Mouse (Mus musculus) midbrain, postnatal 0 days (tissue): Measurements from ENCODE around the gene Gm8267. TPM values are rescaled to one million over a fixed set of nuclear protein-coding genes. Genes with fewer than 3 reads are reported as not detected.
A peak's percentile ranks its signal among the peaks of the same experiment; 100 is the strongest.
"Not testable (repeated sequence)": the region's sequence is repeated elsewhere in the genome, so short reads cannot be mapped to it uniquely, and the experiment has no call there.

Source experiments
- ATAC-seq: fragments of 200-750 bp; cut with Nextera tagmentation; 2 replicates; pipeline ENCODE4 v1.8.0; 2017; ENCODE audit warnings: moderate number of reproducible peaks, mild to moderate bottlenecking, moderate TSS enrichment, moderate library complexity; ENCODE audit not compliant: low FRiP score
- DNase-seq: peaks from one replicate; pipeline ENCODE4 v3.0.0-alpha.2; 2015; ENCODE audit warnings: low spot score
- H3K27ac ChIP-seq: fragments of 300-500 bp; sonication (generic); 2 replicates; pipeline ENCODE4 v1.5.1; 2014; ENCODE audit warnings: low read depth, mild to moderate bottlenecking, low read length, mixed read lengths
- H3K27me3 ChIP-seq: fragments of 300-500 bp; sonication (generic); 2 replicates; pipeline ENCODE4 v1.6.1; 2014; ENCODE audit warnings: low read length, control low read depth, mixed read lengths; ENCODE audit not compliant: insufficient read depth
- H3K36me3 ChIP-seq: fragments of 300-500 bp; sonication (generic); 2 replicates; pipeline ENCODE4 v1.6.1; 2014; ENCODE audit warnings: low read length, control low read depth, mixed read lengths; ENCODE audit not compliant: insufficient read depth
- H3K4me1 ChIP-seq: fragments of 300-500 bp; sonication (generic); 2 replicates; pipeline ENCODE4 v1.6.1; 2014; ENCODE audit warnings: mild to moderate bottlenecking, control low read depth, antibody characterized with exemption, low read length, mixed read lengths; ENCODE audit not compliant: insufficient read depth
- H3K4me2 ChIP-seq: fragments of 300-500 bp; sonication (generic); 2 replicates; pipeline ENCODE4 v1.6.1; 2014; ENCODE audit warnings: low read depth, mild to moderate bottlenecking, low read length, mixed read lengths; ENCODE audit not compliant: poor library complexity, severe bottlenecking
- H3K4me3 ChIP-seq: fragments of 300-500 bp; sonication (generic); 2 replicates; pipeline ENCODE4 v1.5.1; 2014; ENCODE audit warnings: low read depth, mild to moderate bottlenecking, low read length, moderate library complexity
- H3K9ac ChIP-seq: fragments of 300-500 bp; sonication (generic); replicated peaks from 2 replicates; pipeline ENCODE4 v1.6.1; 2014; ENCODE audit warnings: mild to moderate bottlenecking, low read length, moderate library complexity, mixed read lengths; ENCODE audit not compliant: poor library complexity, severe bottlenecking
- H3K9me3 ChIP-seq: fragments of 300-500 bp; sonication (generic); 2 replicates; pipeline ENCODE4 v1.6.1; 2016; ENCODE audit warnings: low read length, control low read depth
- CTCF ChIP-seq: IDR thresholded peaks from 2 replicates; pipeline ENCODE4 v1.5.1; 2016; ENCODE audit warnings: antibody characterized with exemption, mild to moderate bottlenecking
- WGBS: fragments of 180-500 bp; shearing (Covaris S2); extraction: QIAGEN DNeasy Blood & Tissue Kit; methylation state at CpG from one replicate; pipeline ENCODE4 v1.1.7; 2014; 5-methylcytosine and 5-hydroxymethylcytosine counted together
- polyA plus RNA-seq: library from polyadenylated mRNA; unstranded; fragments of >200 nt; fragmentation: Nextera tagmentation; extraction: Ambion mirVana; gene quantifications from 2 replicates; pipeline ENCODE4 v1.2.1, GENCODE M21; 2015
- total RNA-seq: library from RNA; depleted of rRNA; stranded (reverse); fragments of >200 nt; gene quantifications from 2 replicates; pipeline ENCODE4 v1.2.3, GENCODE M21; 2014; rRNA removed

Gm8267 gene
- not detected in 2 replicates for total RNA-seq
- polyA plus RNA-seq, result 0.10 TPM in 1 of 2 replicates, not detected in the other

- Histone ChIP-seq H3K27me3 (no peaks in the 10 kb centered on the region), H3K4me3 (no peak within 1 kb of the TSS), H3K9ac (no peak within 1 kb of the TSS), H3K27ac (no peak within 1 kb of the TSS), H3K36me3 (no peaks in the 10 kb centered on the region), H3K9me3 (no peaks in the 10 kb centered on the region), H3K4me1 (no peaks in the 10 kb centered on the region), H3K4me2 (no peak within 1 kb of the TSS)
- TF ChIP-seq CTCF, result no peak
- 84% methylated on average over 3 of the region's 3 CpGs for WGBS
- ATAC-seq (no peak), DNase-seq (no peak)
Observed at GRCm38 (mm10) chr14:44750240-44750639, at the start of gene Gm8267. Gene Gm8267 (minus strand): TSS chr14:44750340.

- H3K4me2 ChIP-seq, H3K4me1 ChIP-seq, H3K27ac ChIP-seq, H3K4me3 ChIP-seq, DNase-seq, H3K36me3 ChIP-seq, H3K27me3 ChIP-seq, H3K9me3 ChIP-seq, H3K9ac ChIP-seq, ATAC-seq: not testable (repeated sequence)
- 57% methylated on average over 2 of the region's 2 CpGs for WGBS
Observed at GRCm38 (mm10) chr14:44789537-44790382, 39.6 kb upstream of the Gm8267 start.

DNA sequence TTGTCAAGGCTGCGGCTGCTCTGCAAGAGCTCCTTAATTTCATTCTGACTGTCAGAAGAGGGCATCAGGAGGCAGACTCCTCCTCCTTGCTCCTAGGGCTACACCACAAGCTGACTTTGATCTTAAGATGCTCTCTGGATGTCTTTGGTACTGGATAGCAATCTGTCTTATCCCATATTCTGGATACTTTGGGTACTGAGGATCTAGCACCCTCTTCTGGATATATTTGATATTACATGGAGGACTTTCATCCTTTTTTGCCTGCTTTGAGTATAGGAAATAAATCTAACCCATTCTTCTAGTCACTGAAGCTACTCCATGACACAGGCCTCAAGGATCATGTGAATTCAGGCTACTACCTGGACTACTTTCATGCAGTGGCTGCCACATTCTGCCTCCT is 7.4 kb downstream of the Gm8267 start:
- not testable (repeated sequence) for H3K9me3 ChIP-seq, H3K4me3 ChIP-seq, H3K4me2 ChIP-seq, H3K9ac ChIP-seq, H3K36me3 ChIP-seq, H3K27me3 ChIP-seq, ATAC-seq, H3K27ac ChIP-seq, H3K4me1 ChIP-seq, DNase-seq
- WGBS, result 63% methylated on average over 1 of the region's 1 CpGs
- peak; percentile 51 for TF ChIP-seq CTCF

DNA sequence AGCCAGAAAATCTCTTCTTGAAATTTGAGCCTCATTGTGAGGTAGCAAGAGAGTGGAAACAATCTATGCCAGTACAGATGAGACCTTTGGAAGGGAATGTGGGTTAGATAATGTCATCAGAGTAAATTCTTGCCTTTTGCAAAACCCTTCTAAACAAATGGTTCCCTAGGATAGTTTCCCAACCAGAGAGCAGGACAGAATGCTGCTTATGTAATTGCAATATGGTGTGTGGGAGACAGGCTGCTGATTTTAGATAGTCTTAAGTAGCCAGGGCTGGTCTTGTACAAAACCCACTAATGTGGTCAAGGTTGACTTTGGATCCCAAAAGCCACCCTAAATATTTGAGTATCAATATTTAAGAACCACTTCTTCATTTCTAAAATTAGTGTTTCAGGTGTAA is 19.4 kb downstream of the Gm8267 start:
- H3K27me3 ChIP-seq, H3K4me1 ChIP-seq, H3K27ac ChIP-seq, H3K4me2 ChIP-seq, H3K9ac ChIP-seq, H3K36me3 ChIP-seq, H3K4me3 ChIP-seq, ATAC-seq, DNase-seq, H3K9me3 ChIP-seq: not testable (repeated sequence)

DNA sequence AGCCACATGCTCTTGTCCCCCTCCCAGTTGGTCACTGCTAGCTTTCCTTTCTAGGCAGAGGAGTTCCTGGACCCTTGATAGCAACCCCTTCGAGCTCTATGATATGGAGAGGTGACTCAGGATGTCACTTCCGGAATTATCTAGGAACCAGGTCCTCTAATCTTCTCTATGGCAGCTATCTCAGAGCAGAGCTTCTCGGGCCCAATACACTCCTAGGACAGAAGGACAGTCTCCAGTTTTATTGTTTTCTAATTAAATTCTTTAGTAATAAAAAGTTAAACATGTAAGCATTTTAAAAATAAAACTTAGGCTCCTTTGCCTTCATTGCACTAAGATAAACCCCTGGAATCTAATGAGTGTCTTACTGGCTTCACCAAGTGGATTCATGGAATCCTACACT is 43.8 kb downstream of the Gm8267 start, which contains the start of gene Gm8257:
Gene Gm8257 (minus strand): TSS at position 101 of the 400 bp plus-strand sequence.
- H3K9me3 ChIP-seq, H3K9ac ChIP-seq, H3K4me1 ChIP-seq, H3K4me2 ChIP-seq, ATAC-seq, H3K27me3 ChIP-seq, H3K36me3 ChIP-seq, H3K27ac ChIP-seq, H3K4me3 ChIP-seq, DNase-seq: not testable (repeated sequence)
- 80% methylated on average over 3 of the region's 3 CpGs for WGBS

Other genes with a start within 250 kb of the Gm8267 start
- not detected in 2 replicates for gene Gm17093, start 232.1 kb downstream of the Gm8267 start, total RNA-seq
- gene Gm17093, start 232.1 kb downstream of the Gm8267 start, polyA plus RNA-seq, result not detected in 2 replicates
- not detected in 2 replicates for gene Gm8247, start 167.2 kb downstream of the Gm8267 start, total RNA-seq
- not detected in 2 replicates for gene Gm8247, start 167.2 kb downstream of the Gm8267 start, polyA plus RNA-seq
- gene Gm5624, start 122.4 kb downstream of the Gm8267 start, total RNA-seq, result not detected in 2 replicates
- gene Gm5624, start 122.4 kb downstream of the Gm8267 start, polyA plus RNA-seq, result not detected in 2 replicates
- gene Gm8257, start 43.9 kb downstream of the Gm8267 start, total RNA-seq, result not detected in 2 replicates
- gene Gm8257, start 43.9 kb downstream of the Gm8267 start, polyA plus RNA-seq, result not detected in 2 replicates
- gene Ptgdr, start 109.0 kb upstream of the Gm8267 start, total RNA-seq, result 1.5 and 1.7 TPM in 2 replicates
- 0.59 and 0.64 TPM in 2 replicates for gene Ptgdr, start 109.0 kb upstream of the Gm8267 start, polyA plus RNA-seq
- gene Ptger2, start 237.9 kb upstream of the Gm8267 start, total RNA-seq, result 0.49 and 0.99 TPM in 2 replicates
- gene Ptger2, start 237.9 kb upstream of the Gm8267 start, polyA plus RNA-seq, result 1.0 and 1.1 TPM in 2 replicates